Mouse (Mus musculus) limb, embryonic 15.5 days (tissue): ENCODE results near the gene Ldhd. TPM values are rescaled to one million over a fixed set of nuclear protein-coding genes. Genes with fewer than 3 reads are reported as not detected.
"Not testable (repeated sequence)": the region's sequence is repeated elsewhere in the genome, so short reads cannot be mapped to it uniquely, and the experiment has no call there.

ENCODE experiments used
- ATAC-seq: fragments of 200-750 bp; cut with Nextera tagmentation; 2 replicates; pipeline ENCODE4 v1.8.0; 2017; ENCODE audit warnings: low read depth, moderate TSS enrichment; ENCODE audit not compliant: insufficient number of reproducible peaks, low FRiP score, low TSS enrichment
- H3K27ac ChIP-seq: fragments of 300-500 bp; sonication (generic); 2 replicates; pipeline ENCODE4 v1.5.1; 2015; ENCODE audit warnings: moderate library complexity, mild to moderate bottlenecking, inconsistent platforms
- H3K27me3 ChIP-seq: fragments of 300-500 bp; sonication (generic); 2 replicates; pipeline ENCODE4 v1.6.1; 2015; ENCODE audit warnings: inconsistent platforms
- H3K36me3 ChIP-seq: fragments of 300-500 bp; sonication (generic); 2 replicates; pipeline ENCODE4 v1.6.1; 2015; ENCODE audit warnings: inconsistent platforms
- H3K4me1 ChIP-seq: fragments of 300-500 bp; sonication (generic); 2 replicates; pipeline ENCODE4 v1.6.1; 2015; ENCODE audit warnings: inconsistent platforms
- H3K4me2 ChIP-seq: fragments of 300-500 bp; sonication (generic); 2 replicates; pipeline ENCODE4 v1.6.1; 2015; ENCODE audit warnings: mild to moderate bottlenecking, inconsistent platforms
- H3K4me3 ChIP-seq: fragments of 300-500 bp; sonication (generic); 2 replicates; pipeline ENCODE4 v1.5.1; 2015; ENCODE audit warnings: mild to moderate bottlenecking, inconsistent platforms
- H3K9ac ChIP-seq: fragments of 300-500 bp; sonication (generic); 2 replicates; pipeline ENCODE4 v1.6.1; 2015; ENCODE audit warnings: inconsistent platforms
- H3K9me3 ChIP-seq: fragments of 300-500 bp; sonication (generic); 2 replicates; pipeline ENCODE4 v1.6.1; 2016; ENCODE audit warnings: inconsistent platforms
- WGBS: fragments of 180-500 bp; shearing (Covaris S2); methylation state at CpG from one replicate; pipeline ENCODE4 v1.1.7; 2015; 5-methylcytosine and 5-hydroxymethylcytosine counted together
- polyA plus RNA-seq: library from polyadenylated mRNA; unstranded; fragments of >200 nt; fragmentation: Nextera tagmentation; extraction: Ambion mirVana; gene quantifications from 2 replicates; pipeline ENCODE4 v1.2.1, GENCODE M21; 2015

Ldhd gene
- polyA plus RNA-seq, 1 experiment from 2014 or later, result 1.1 TPM

DNA sequence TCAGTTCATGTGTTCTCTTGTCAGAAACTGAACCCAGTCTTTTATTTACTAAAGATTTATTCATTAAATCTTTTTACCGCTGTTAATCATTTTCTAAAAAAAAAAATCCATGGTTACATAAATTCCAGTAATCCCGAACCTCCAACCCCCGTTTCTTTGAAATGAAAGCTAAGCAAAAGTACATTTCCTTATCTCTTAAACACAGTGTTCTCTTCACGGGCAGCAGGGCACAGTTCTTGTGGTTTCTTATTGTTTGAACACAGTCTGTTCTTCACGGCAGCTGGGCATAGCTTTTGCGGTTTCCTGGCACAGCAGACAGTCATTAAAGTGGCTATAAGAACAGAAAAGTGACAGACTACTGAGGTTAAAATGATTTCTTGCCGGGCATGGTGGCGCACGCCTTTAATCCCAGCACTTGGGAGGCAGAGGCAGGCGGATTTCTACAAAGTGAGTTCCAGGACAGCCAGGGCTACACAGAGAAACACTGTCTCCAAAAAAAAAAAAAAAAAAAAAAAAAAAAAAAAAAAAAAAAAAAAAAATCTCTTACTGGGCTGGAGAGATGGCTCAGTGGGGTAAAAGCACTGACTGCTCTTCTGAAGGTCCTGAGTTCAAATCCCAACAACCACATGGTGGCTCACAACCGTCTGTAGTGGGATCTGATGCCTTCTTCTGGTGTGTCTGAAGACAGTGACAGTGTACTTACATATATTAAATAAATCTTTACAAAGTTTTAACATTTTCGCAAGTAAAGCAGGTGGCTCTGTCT, 14.3 kb upstream of the Ldhd start:
- H3K4me3 ChIP-seq, result peak overlapping the region; percentile 94
- H3K9me3 ChIP-seq, H3K36me3 ChIP-seq, H3K9ac ChIP-seq, ATAC-seq, H3K27me3 ChIP-seq: not testable (repeated sequence)
- peak overlapping the region; percentile 98 for H3K27ac ChIP-seq
- H3K4me1 ChIP-seq, result peaks cover 15% of the 10 kb centered on the region
- WGBS, result 58% methylated on average over 12 of the region's 12 CpGs
- peak overlapping the region; percentile 53 for H3K4me2 ChIP-seq

DNA sequence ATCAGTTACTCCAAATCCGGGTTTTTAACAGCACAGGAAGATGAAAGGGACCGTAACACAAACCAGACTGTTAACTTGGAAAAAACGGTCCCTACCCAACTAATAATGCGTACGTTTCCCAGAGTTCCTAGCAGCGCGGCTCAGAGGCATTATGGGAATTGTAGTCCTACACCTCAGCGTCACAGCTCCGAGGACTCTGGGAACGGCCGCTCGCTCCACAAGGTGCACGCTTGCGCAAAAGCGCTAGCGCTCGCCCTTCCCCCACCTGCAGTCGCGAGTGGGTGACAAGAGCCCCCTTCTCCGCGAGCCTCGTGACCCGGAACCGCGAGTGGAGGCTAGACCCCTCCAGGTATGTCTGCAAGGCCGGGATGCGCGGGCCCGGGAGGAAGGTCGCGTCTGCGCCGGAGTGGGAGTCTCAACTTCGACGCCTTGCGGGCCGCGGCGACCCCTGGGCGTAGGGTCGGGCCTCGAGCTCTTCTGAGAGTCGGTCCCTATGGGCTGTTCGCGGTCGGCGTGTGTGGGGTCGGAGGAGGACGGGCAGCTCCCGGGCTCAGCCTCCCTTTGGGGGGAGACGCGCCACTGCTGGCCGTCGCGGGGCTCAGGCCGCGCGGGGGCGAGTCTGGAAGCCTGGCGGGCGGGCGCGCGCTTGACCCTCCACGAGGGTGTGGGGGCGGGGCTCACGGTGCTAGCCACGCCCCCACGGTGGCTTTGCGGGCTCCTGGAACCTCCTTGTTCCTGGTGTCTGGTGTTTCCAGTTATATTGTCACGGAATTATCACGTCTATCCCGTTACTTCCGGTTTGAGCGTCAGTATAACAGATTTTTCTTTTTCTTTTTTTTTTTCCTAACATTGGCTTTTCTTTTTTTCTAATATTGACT, 13.3 kb upstream of the Ldhd start, which contains the start of gene Zfp1:
Gene Zfp1 (plus strand): TSS at position 138 of the 878 bp plus-strand sequence.
- H3K27me3 ChIP-seq, result no peaks in the 10 kb centered on the region
- WGBS, result under 1% methylated on average over 75 of the region's 75 CpGs

DNA sequence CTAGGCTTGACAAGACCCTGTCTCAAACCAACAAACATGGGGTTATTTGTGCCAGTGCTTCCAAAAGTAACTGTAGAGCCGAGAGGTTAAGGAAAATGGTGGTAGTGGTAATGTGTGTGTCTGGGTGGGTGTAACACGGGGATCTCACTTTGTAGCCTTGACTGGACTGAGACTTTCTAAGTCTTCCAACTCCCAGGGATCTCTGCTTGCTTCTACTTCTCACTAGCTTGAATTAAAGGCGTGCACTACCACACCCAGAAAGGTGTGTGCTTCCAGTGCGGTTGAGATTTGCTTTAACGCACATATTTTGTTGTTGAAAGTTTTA, 12.7 kb upstream of the Ldhd start:
- Histone ChIP-seq H3K27me3 (no peaks in the 10 kb centered on the region), H3K4me3 (peak overlapping the region; percentile 94), H3K9ac (peak overlapping the region; percentile 93), H3K9me3 (no peaks in the 10 kb centered on the region), H3K27ac (peak overlapping the region; percentile 98), H3K4me1 (peaks cover 6% of the 10 kb centered on the region), H3K4me2 (peak overlapping the region; percentile 53), H3K36me3 (no peaks in the 10 kb centered on the region)
- ATAC-seq, result peak; percentile 32; the same call in 1 of the 2 replicates
- 5% methylated on average over 5 of the region's 5 CpGs for WGBS

More for the DNA sequence above, 13.3 kb upstream of the Ldhd start, which contains the start of gene Zfp1:
- Histone ChIP-seq H3K9me3 (no peaks in the 10 kb centered on the region), H3K4me2 (peak within 1 kb of the TSS; percentile 53), H3K36me3 (no peaks in the 10 kb centered on the region), H3K4me1 (peaks cover 9% of the 10 kb centered on the region), H3K9ac (peak within 1 kb of the TSS; percentile 93), H3K4me3 (peak within 1 kb of the TSS; percentile 94), H3K27ac (peak within 1 kb of the TSS; percentile 98)
- peak; percentile 99 for ATAC-seq

DNA sequence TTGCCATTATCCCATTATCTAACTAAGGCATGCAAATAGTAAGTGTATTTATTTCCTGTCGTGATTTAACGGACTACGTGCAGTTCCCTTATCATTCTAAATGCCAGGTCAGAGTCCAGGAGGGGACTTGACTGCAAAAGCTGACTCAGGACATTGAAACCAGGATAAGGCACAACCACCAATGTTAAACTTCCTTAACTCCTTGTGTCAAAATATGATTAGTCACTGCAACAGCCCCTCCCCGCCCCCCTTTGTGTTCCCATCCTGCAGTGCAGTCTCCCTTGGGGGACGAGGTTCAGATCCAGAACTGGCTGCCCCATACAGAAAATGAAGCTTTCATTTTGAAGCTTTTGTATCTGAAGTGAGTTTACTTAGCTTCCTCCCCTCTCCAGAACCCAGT, 12.3 kb upstream of the Ldhd start:
- peak overlapping the region; percentile 93; the same call in 1 of the 2 replicates for H3K9ac ChIP-seq
- 57% methylated on average over 5 of the region's 5 CpGs for WGBS
- H3K4me3 ChIP-seq, result peak overlapping the region; percentile 94
- no peaks in the 10 kb centered on the region for H3K27me3 ChIP-seq
- peaks cover 6% of the 10 kb centered on the region for H3K4me1 ChIP-seq
- H3K9me3 ChIP-seq, result no peaks in the 10 kb centered on the region
- H3K4me2 ChIP-seq, result peak overlapping the region; percentile 53
- peak overlapping the region; percentile 98 for H3K27ac ChIP-seq
- H3K36me3 ChIP-seq, result no peaks in the 10 kb centered on the region
- no peak for ATAC-seq

DNA sequence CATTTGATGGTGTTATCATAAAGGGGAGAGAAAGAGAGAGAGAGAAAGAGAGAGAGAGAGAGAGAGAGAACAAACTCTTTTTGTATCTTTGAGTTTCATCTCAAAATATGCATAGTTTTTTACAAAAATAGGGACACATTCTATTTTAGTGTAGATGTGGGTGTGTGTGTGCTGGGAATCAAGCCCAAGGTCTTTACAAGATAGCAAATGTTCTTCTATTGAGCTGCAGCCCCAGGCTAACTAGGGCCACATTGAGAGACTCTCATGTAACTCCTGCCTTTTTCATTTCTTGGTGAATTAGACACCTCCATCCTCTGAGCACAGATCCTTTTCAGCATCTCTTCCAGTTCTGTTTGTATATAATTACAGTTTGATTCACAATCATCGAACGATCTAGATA, 10.9 kb upstream of the Ldhd start:
- Histone ChIP-seq H3K4me3 (no peak overlapping the region), H3K27ac (no peak overlapping the region), H3K4me1 (peaks cover 6% of the 10 kb centered on the region), H3K36me3 (no peaks in the 10 kb centered on the region), H3K9ac (no peak overlapping the region), H3K27me3 (no peaks in the 10 kb centered on the region), H3K9me3 (no peaks in the 10 kb centered on the region), H3K4me2 (no peak overlapping the region)
- WGBS, result 91% methylated on average over 2 of the region's 2 CpGs
- no peak for ATAC-seq

DNA sequence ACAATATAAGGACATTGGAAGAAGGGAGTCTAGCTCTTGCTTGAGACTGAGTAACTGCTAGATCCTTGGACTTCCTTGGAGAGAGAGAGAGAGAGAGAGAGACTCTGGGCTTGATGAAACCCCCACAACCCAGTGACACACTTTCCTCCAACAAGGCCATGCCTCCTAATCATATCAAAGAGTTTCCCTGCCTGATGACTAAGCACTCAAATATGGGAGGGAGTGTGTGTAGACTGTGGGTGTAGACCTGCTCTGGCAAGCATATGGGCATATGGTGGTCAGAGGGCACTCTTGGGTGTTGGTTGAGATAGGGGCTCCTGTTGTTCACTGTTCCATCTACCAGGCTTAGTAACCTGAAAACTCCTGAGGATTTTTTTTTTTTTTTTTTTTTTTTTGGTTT, 7.9 kb upstream of the Ldhd start:
- no peak overlapping the region for H3K4me2 ChIP-seq
- no peak overlapping the region for H3K9ac ChIP-seq
- no peak for ATAC-seq
- no peaks in the 10 kb centered on the region for H3K9me3 ChIP-seq
- no peak overlapping the region for H3K27ac ChIP-seq
- no peak overlapping the region for H3K4me3 ChIP-seq
- peaks cover 6% of the 10 kb centered on the region for H3K4me1 ChIP-seq
- H3K36me3 ChIP-seq, result no peaks in the 10 kb centered on the region
- H3K27me3 ChIP-seq, result no peaks in the 10 kb centered on the region

DNA sequence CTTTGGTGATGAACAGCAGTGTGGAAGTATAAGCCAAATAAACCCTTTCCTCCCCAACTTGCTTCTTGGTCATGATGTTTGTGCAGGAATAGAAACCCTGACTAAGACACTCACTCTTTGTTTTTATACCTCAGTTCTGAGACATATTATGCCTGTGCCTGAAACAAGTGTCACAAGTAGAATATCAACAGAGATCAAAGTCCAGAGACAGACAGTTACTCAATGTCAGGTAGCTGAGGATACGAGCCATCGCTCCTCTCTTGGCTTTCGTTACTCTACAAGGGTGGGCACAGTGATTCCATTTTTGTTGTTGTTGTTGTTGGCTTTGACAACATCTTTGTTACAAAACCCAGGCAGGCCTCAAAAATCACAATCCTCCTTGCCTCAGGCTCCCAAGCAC, 2.8 kb upstream of the Ldhd start:
- Histone ChIP-seq H3K4me2 (no peak overlapping the region), H3K36me3 (no peaks in the 10 kb centered on the region; the same call in 1 of the 2 replicates), H3K9me3 (no peaks in the 10 kb centered on the region), H3K4me1 (peaks cover 9% of the 10 kb centered on the region; the same call in 1 of the 2 replicates), H3K27me3 (no peaks in the 10 kb centered on the region), H3K4me3 (no peak overlapping the region), H3K27ac (no peak overlapping the region), H3K9ac (no peak overlapping the region)
- WGBS, result 98% methylated on average over 3 of the region's 3 CpGs
- no peak for ATAC-seq

DNA sequence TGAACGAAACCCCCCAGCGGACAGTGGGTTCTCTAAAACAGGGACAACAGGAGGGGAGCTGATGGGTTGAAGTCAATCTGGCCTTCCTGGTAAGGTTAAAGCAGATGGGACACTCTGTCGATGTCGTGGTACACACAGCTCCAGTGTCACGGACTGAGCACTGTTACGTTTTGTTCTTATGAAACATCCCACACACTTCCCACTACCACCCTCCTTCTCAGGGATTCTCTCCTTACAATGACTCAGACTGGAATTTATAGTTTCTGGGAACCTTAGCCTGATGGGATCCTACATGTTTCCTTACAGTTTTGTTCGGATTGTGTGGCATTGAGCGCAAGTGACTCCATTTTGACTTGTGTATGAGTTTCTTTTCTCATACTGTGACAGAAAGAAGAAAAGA, 1.4 kb upstream of the Ldhd start:
- Histone ChIP-seq H3K27ac (no peak overlapping the region), H3K27me3 (no peaks in the 10 kb centered on the region), H3K4me2 (no peak overlapping the region), H3K9me3 (no peaks in the 10 kb centered on the region), H3K4me3 (no peak overlapping the region), H3K4me1 (peaks cover 15% of the 10 kb centered on the region), H3K9ac (no peak overlapping the region), H3K36me3 (no peaks in the 10 kb centered on the region; the same call in 1 of the 2 replicates)
- 91% methylated on average over 8 of the region's 8 CpGs for WGBS
- ATAC-seq, result no peak

DNA sequence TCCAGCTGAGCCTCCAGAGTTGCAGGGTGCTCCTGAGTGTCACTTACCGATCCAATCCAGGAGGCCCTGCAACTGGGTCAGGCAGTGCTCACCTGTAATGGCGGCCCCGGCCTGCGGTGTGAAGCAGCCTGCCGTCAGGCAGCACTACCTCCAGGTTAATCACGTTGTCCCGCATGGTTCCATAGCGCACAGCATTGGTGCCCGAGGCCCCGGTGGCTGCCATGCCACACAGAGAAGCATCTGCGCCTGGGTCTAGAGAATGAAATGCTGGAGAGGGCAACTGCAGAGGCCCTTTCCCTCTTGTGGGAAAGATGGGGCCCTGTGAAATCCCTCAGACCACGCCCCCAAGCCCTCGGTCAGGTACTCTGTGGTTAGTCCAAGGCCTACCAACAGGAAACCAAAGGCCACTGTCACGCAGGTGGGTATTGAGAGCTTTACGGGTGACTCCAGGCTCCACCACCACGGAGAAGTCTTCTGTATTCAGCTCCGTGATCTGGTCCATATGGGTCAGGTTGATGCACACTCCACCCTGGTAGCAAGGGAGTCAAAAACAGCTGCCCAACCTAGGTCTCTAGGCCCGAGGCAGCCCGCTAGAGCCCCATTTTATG, 1.2 kb downstream of the Ldhd start:
- no peak overlapping the region for H3K9ac ChIP-seq

DNA sequence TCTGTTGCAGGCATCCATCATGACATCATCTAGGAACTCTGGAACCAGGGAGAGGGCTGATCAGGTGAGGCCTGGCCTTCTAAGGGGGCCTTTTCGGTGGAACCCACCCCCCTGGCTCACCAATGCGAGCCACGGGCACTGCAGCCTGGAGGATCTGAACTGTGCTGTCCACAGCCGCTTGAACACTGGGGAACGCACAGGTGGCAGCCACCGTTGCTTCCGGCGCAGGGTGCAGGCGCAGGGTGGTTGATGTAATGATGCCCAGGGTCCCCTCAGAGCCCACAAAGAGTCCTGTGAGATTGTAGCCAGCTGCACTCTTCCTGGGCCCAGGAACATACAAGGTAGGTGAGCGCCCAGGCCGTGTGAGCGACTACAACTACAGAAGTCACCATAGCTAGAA, 1.8 kb downstream of the Ldhd start:
- no peak overlapping the region for H3K4me2 ChIP-seq
- 89% methylated on average over 12 of the region's 12 CpGs for WGBS
- no peak overlapping the region for H3K27ac ChIP-seq
- no peak overlapping the region for H3K9ac ChIP-seq
- no peaks in the 10 kb centered on the region for H3K27me3 ChIP-seq
- no peaks in the 10 kb centered on the region for H3K9me3 ChIP-seq
- peaks cover 22% of the 10 kb centered on the region for H3K4me1 ChIP-seq
- no peak for ATAC-seq
- H3K36me3 ChIP-seq, result peaks cover 10% of the 10 kb centered on the region; the same call in 1 of the 2 replicates
- no peak overlapping the region for H3K4me3 ChIP-seq

More for the DNA sequence above, 1.2 kb downstream of the Ldhd start:
- no peak; the same call in 1 of the 2 replicates for ATAC-seq
- H3K4me2 ChIP-seq, result no peak overlapping the region
- H3K27me3 ChIP-seq, result no peaks in the 10 kb centered on the region
- H3K9me3 ChIP-seq, result no peaks in the 10 kb centered on the region
- WGBS, result 87% methylated on average over 19 of the region's 19 CpGs
- H3K4me3 ChIP-seq, result no peak overlapping the region
- H3K27ac ChIP-seq, result no peak overlapping the region
- peaks cover 22% of the 10 kb centered on the region for H3K4me1 ChIP-seq
- H3K36me3 ChIP-seq, result peaks cover 7% of the 10 kb centered on the region; the same call in 1 of the 2 replicates

DNA sequence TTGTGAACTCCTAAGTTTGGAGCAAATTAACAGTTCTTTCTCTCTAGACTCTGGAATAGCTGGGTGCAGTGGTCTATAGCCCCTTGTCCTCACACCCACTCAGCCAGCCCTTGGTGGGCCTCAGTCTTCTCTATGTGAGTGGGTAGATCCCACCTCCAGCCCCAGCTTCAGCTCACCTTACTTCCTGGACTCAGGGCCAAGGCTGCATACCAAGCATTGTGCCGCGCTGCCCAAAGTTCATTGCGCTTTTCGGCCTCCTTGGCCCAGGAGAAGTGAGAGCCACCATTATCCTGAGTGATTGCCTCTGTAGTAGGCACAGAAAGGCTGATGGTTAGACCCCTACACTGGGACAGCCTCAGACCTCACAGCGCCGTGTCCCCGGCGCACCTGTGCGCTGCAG, 2.3 kb downstream of the Ldhd start:
- H3K4me3 ChIP-seq, result no peak overlapping the region
- peaks cover 12% of the 10 kb centered on the region for H3K36me3 ChIP-seq
- H3K9ac ChIP-seq, result no peak overlapping the region
- no peak overlapping the region for H3K4me2 ChIP-seq
- H3K27ac ChIP-seq, result no peak overlapping the region
- WGBS, result 96% methylated on average over 9 of the region's 9 CpGs
- no peak for ATAC-seq
- no peaks in the 10 kb centered on the region for H3K9me3 ChIP-seq
- no peaks in the 10 kb centered on the region for H3K27me3 ChIP-seq
- peaks cover 22% of the 10 kb centered on the region for H3K4me1 ChIP-seq
